Mouse (Mus musculus): ENCODE measurements around the gene Cdk14. TPM values are rescaled to one million over a fixed set of nuclear protein-coding genes. Genes with fewer than 3 reads are reported as not detected.

Gene Cdk14
- polyA plus RNA-seq, 1 experiment from 2014 or later = 25.5 TPM

GRCm38 (mm10) chr5:4816981-4817380, 603.1 kb downstream of the Cdk14 start:
- Histone ChIP-seq H3K36me3 (ENCODE audit: control insufficient read depth, insufficient read depth, low read length) (no peaks in the 10 kb centered on the region), H3K4me1 (ENCODE audit: control insufficient read depth, insufficient read depth, low read length) (peaks cover 12% of the 10 kb centered on the region), H3K9me3 (ENCODE audit: control insufficient read depth, low read length) (no peaks in the 10 kb centered on the region), H3K4me2 (no peak overlapping the region), H3K27ac (ENCODE audit: low read depth, low read length) (no peak overlapping the region), H3K27me3 (ENCODE audit: control insufficient read depth, insufficient read depth, low read length) (no peaks in the 10 kb centered on the region), H3K4me3 (ENCODE audit: low read depth, low read length) (no peak overlapping the region), H3K9ac (ENCODE audit: low read length) (no peak overlapping the region)
- ATAC-seq (ENCODE audit: low FRiP score) = no peak
- WGBS = 83% methylated on average over 5 of the region's 5 CpGs
- DNase-seq (ENCODE audit: low spot score, missing footprints) = no peak

GRCm38 (mm10) chr5:4814465-4815204, 605.5 kb downstream of the Cdk14 start:
- WGBS = 91% methylated on average over 7 of the region's 7 CpGs
- Histone ChIP-seq H3K9me3 (ENCODE audit: control insufficient read depth, low read length) (no peaks in the 10 kb centered on the region), H3K9ac (ENCODE audit: low read length) (no peak overlapping the region), H3K4me1 (ENCODE audit: control insufficient read depth, insufficient read depth, low read length) (peaks cover 3% of the 10 kb centered on the region; the same call in 1 of the 2 replicates), H3K36me3 (ENCODE audit: control insufficient read depth, insufficient read depth, low read length) (no peaks in the 10 kb centered on the region), H3K27me3 (ENCODE audit: control insufficient read depth, insufficient read depth, low read length) (no peaks in the 10 kb centered on the region), H3K4me3 (ENCODE audit: low read depth, low read length) (no peak overlapping the region), H3K27ac (ENCODE audit: low read depth, low read length) (no peak overlapping the region), H3K4me2 (no peak overlapping the region)
- DNase-seq (ENCODE audit: low spot score, missing footprints) = no peak
- no peak for ATAC-seq (ENCODE audit: low FRiP score)

- Histone ChIP-seq H3K27me3 (ENCODE audit: control insufficient read depth, insufficient read depth, low read length) (no peaks in the 10 kb centered on the region), H3K36me3 (ENCODE audit: control insufficient read depth, insufficient read depth, low read length) (no peaks in the 10 kb centered on the region), H3K9ac (ENCODE audit: low read length) (no peak overlapping the region), H3K4me3 (ENCODE audit: low read depth, low read length) (no peak overlapping the region), H3K27ac (ENCODE audit: low read depth, low read length) (no peak overlapping the region), H3K4me2 (no peak overlapping the region), H3K4me1 (ENCODE audit: control insufficient read depth, insufficient read depth, low read length) (peaks cover 5% of the 10 kb centered on the region; the same call in 1 of the 2 replicates), H3K9me3 (ENCODE audit: control insufficient read depth, low read length) (no peaks in the 10 kb centered on the region)
- DNase-seq (ENCODE audit: low spot score, missing footprints) (no peak), ATAC-seq (ENCODE audit: low FRiP score) (no peak)
- WGBS = 92% methylated on average over 7 of the region's 7 CpGs
Observed at GRCm38 (mm10) chr5:4813357-4813756, 606.8 kb downstream of the Cdk14 start.

GRCm38 (mm10) chr5:4812036-4812729, 607.9 kb downstream of the Cdk14 start:
- no peak overlapping the region for H3K4me2 ChIP-seq

GRCm38 (mm10) chr5:4805228-4805627, 614.9 kb downstream of the Cdk14 start:
- Histone ChIP-seq H3K27me3 (ENCODE audit: control insufficient read depth, insufficient read depth, low read length) (no peaks in the 10 kb centered on the region), H3K9ac (ENCODE audit: low read length) (no peak overlapping the region), H3K27ac (ENCODE audit: low read depth, low read length) (no peak overlapping the region), H3K4me1 (ENCODE audit: control insufficient read depth, insufficient read depth, low read length) (peaks cover 2% of the 10 kb centered on the region; the same call in 1 of the 2 replicates), H3K4me2 (no peak overlapping the region), H3K36me3 (ENCODE audit: control insufficient read depth, insufficient read depth, low read length) (no peaks in the 10 kb centered on the region), H3K4me3 (ENCODE audit: low read depth, low read length) (no peak overlapping the region), H3K9me3 (ENCODE audit: control insufficient read depth, low read length) (no peaks in the 10 kb centered on the region)
- WGBS = 50% methylated on average over 4 of the region's 4 CpGs
- ATAC-seq (ENCODE audit: low FRiP score) (no peak), DNase-seq (ENCODE audit: low spot score, missing footprints) (no peak)

More at GRCm38 (mm10) chr5:4812036-4812729, 607.9 kb downstream of the Cdk14 start:
- no peaks in the 10 kb centered on the region for H3K27me3 ChIP-seq (ENCODE audit: control insufficient read depth, insufficient read depth, low read length)
- no peak overlapping the region for H3K4me3 ChIP-seq (ENCODE audit: low read depth, low read length)
- no peaks in the 10 kb centered on the region for H3K36me3 ChIP-seq (ENCODE audit: control insufficient read depth, insufficient read depth, low read length)
- no peak overlapping the region for H3K27ac ChIP-seq (ENCODE audit: low read depth, low read length)
- H3K9ac ChIP-seq (ENCODE audit: low read length) = no peak overlapping the region
- no peaks in the 10 kb centered on the region for H3K9me3 ChIP-seq (ENCODE audit: control insufficient read depth, low read length)
- no peak for DNase-seq (ENCODE audit: low spot score, missing footprints)
- peak; percentile 87 for ATAC-seq (ENCODE audit: low FRiP score)
- WGBS = 37% methylated on average over 13 of the region's 13 CpGs
- peaks cover 5% of the 10 kb centered on the region; the same call in 1 of the 2 replicates for H3K4me1 ChIP-seq (ENCODE audit: control insufficient read depth, insufficient read depth, low read length)

- Histone ChIP-seq H3K9me3 (ENCODE audit: control insufficient read depth, low read length) (no peaks in the 10 kb centered on the region), H3K4me3 (ENCODE audit: low read depth, low read length) (no peak overlapping the region), H3K4me1 (ENCODE audit: control insufficient read depth, insufficient read depth, low read length) (no peaks in the 10 kb centered on the region; the same call in 1 of the 2 replicates), H3K27ac (ENCODE audit: low read depth, low read length) (no peak overlapping the region), H3K27me3 (ENCODE audit: control insufficient read depth, insufficient read depth, low read length) (no peaks in the 10 kb centered on the region), H3K4me2 (no peak overlapping the region), H3K36me3 (ENCODE audit: control insufficient read depth, insufficient read depth, low read length) (no peaks in the 10 kb centered on the region), H3K9ac (ENCODE audit: low read length) (no peak overlapping the region)
- 82% methylated on average over 5 of the region's 5 CpGs for WGBS
- DNase-seq (ENCODE audit: low spot score, missing footprints) (no peak), ATAC-seq (ENCODE audit: low FRiP score) (no peak)
Observed at GRCm38 (mm10) chr5:4803708-4804107, 616.4 kb downstream of the Cdk14 start.

GRCm38 (mm10) chr5:4801971-4802370, 618.1 kb downstream of the Cdk14 start:
- no peaks in the 10 kb centered on the region; the same call in 1 of the 2 replicates for H3K4me1 ChIP-seq (ENCODE audit: control insufficient read depth, insufficient read depth, low read length)
- H3K9ac ChIP-seq (ENCODE audit: low read length) = no peak overlapping the region
- ATAC-seq (ENCODE audit: low FRiP score) (no peak), DNase-seq (ENCODE audit: low spot score, missing footprints) (no peak)
- H3K4me3 ChIP-seq (ENCODE audit: low read depth, low read length) = no peak overlapping the region
- H3K27me3 ChIP-seq (ENCODE audit: control insufficient read depth, insufficient read depth, low read length) = no peaks in the 10 kb centered on the region
- no peaks in the 10 kb centered on the region for H3K36me3 ChIP-seq (ENCODE audit: control insufficient read depth, insufficient read depth, low read length)
- H3K4me2 ChIP-seq = no peak overlapping the region
- H3K27ac ChIP-seq (ENCODE audit: low read depth, low read length) = no peak overlapping the region
- no peaks in the 10 kb centered on the region for H3K9me3 ChIP-seq (ENCODE audit: control insufficient read depth, low read length)

- H3K27ac ChIP-seq (ENCODE audit: low read depth, low read length) = no peak overlapping the region
- H3K9ac ChIP-seq (ENCODE audit: low read length) = no peak overlapping the region
- H3K9me3 ChIP-seq (ENCODE audit: control insufficient read depth, low read length) = no peaks in the 10 kb centered on the region
- H3K4me3 ChIP-seq (ENCODE audit: low read depth, low read length) = no peak overlapping the region
- no peak overlapping the region for H3K4me2 ChIP-seq
- WGBS = 48% methylated on average over 8 of the region's 8 CpGs
- no peaks in the 10 kb centered on the region; the same call in 1 of the 2 replicates for H3K4me1 ChIP-seq (ENCODE audit: control insufficient read depth, insufficient read depth, low read length)
- H3K27me3 ChIP-seq (ENCODE audit: control insufficient read depth, insufficient read depth, low read length) = no peaks in the 10 kb centered on the region
- no peaks in the 10 kb centered on the region for H3K36me3 ChIP-seq (ENCODE audit: control insufficient read depth, insufficient read depth, low read length)
- ATAC-seq (ENCODE audit: low FRiP score) (no peak), DNase-seq (ENCODE audit: low spot score, missing footprints) (no peak)
Observed at GRCm38 (mm10) chr5:4801096-4801850, 618.8 kb downstream of the Cdk14 start.

GRCm38 (mm10) chr5:4791219-4791618, 628.9 kb downstream of the Cdk14 start:
- no peaks in the 10 kb centered on the region for H3K27me3 ChIP-seq (ENCODE audit: control insufficient read depth, insufficient read depth, low read length)
- no peaks in the 10 kb centered on the region for H3K36me3 ChIP-seq (ENCODE audit: control insufficient read depth, insufficient read depth, low read length)
- 76% methylated on average over 3 of the region's 3 CpGs for WGBS
- H3K4me1 ChIP-seq (ENCODE audit: control insufficient read depth, insufficient read depth, low read length) = peaks cover 6% of the 10 kb centered on the region; the same call in 1 of the 2 replicates
- ATAC-seq (ENCODE audit: low FRiP score) = no peak
- H3K27ac ChIP-seq (ENCODE audit: low read depth, low read length) = no peak overlapping the region
- no peak overlapping the region for H3K9ac ChIP-seq (ENCODE audit: low read length)
- no peak overlapping the region for H3K4me2 ChIP-seq
- no peaks in the 10 kb centered on the region for H3K9me3 ChIP-seq (ENCODE audit: control insufficient read depth, low read length)
- no peak for DNase-seq (ENCODE audit: low spot score, missing footprints)
- no peak overlapping the region for H3K4me3 ChIP-seq (ENCODE audit: low read depth, low read length)
